Mouse (Mus musculus) layer of hippocampus, adult 2 months (tissue): ENCODE results near the gene Clstn1. TPM values are rescaled to one million over a fixed set of nuclear protein-coding genes. Genes with fewer than 3 reads are reported as not detected.

ENCODE experiments used
- DNase-seq, 2 experiments: peaks; one replicate each; pipeline ENCODE4 v3.0.0; 2022; ENCODE audit warnings: low spot score in 2 of 2
- H3K27ac ChIP-seq: fragments of 200-600 bp; 2 replicates; pipeline ENCODE4 v1.8.1; 2022
- H3K4me3 ChIP-seq: fragments of 200-600 bp; 2 replicates; pipeline ENCODE4 v1.8.1; 2022; ENCODE audit warnings: mild to moderate bottlenecking
- CTCF ChIP-seq: fragments of 200-600 bp; conservative IDR thresholded peaks from 2 replicates; pipeline ENCODE4 v1.8.1; 2022; ENCODE audit warnings: antibody characterized with exemption, mild to moderate bottlenecking, moderate library complexity
- total RNA-seq, 2 experiments: library from RNA; stranded (reverse); gene quantifications; 2 replicates each; pipeline ENCODE4 v1.2.3; 2021

Clstn1 gene
- total RNA-seq, 2 experiments from 2014 or later = 748 to 817 TPM

- H3K4me3 ChIP-seq = no peak overlapping the region
- no peak for DNase-seq
- peak overlapping the region; percentile 49; the same call in 1 of the 2 replicates for H3K27ac ChIP-seq
- no peak for TF ChIP-seq CTCF
Observed at GRCm38 (mm10) chr4:149571209-149571608, 15.1 kb upstream of the Clstn1 start.

- Histone ChIP-seq H3K27ac (peak overlapping the region; percentile 49; the same call in 1 of the 2 replicates), H3K4me3 (no peak overlapping the region)
- no peak for DNase-seq
- TF ChIP-seq CTCF = no peak
Observed at GRCm38 (mm10) chr4:149571651-149572149, 14.6 kb upstream of the Clstn1 start.

GRCm38 (mm10) chr4:149572446-149572845 lies 13.8 kb upstream of the Clstn1 start:
- Histone ChIP-seq H3K4me3 (no peak overlapping the region), H3K27ac (no peak overlapping the region)
- no peak for TF ChIP-seq CTCF
- no peak for DNase-seq

- Histone ChIP-seq H3K27ac (peak overlapping the region; percentile 36; the same call in 1 of the 2 replicates), H3K4me3 (no peak overlapping the region)
- no peak for DNase-seq
- no peak for TF ChIP-seq CTCF
Observed at GRCm38 (mm10) chr4:149572851-149573250, 13.4 kb upstream of the Clstn1 start.

- no peak for DNase-seq
- no peak overlapping the region for H3K4me3 ChIP-seq
- H3K27ac ChIP-seq = no peak overlapping the region
- TF ChIP-seq CTCF = no peak
Observed at GRCm38 (mm10) chr4:149574391-149574821, 11.9 kb upstream of the Clstn1 start.

- no peak overlapping the region for H3K4me3 ChIP-seq
- no peak for TF ChIP-seq CTCF
- no peak for DNase-seq
- no peak overlapping the region for H3K27ac ChIP-seq
Observed at GRCm38 (mm10) chr4:149576061-149576460, 10.2 kb upstream of the Clstn1 start.

GRCm38 (mm10) chr4:149576993-149577548 lies 9.2 kb upstream of the Clstn1 start:
- no peak for TF ChIP-seq CTCF
- no peak overlapping the region for H3K27ac ChIP-seq

GRCm38 (mm10) chr4:149578085-149578681 lies 8.1 kb upstream of the Clstn1 start:
- Histone ChIP-seq H3K4me3 (no peak overlapping the region), H3K27ac (no peak overlapping the region)
- no peak for TF ChIP-seq CTCF
- no peak for DNase-seq

More at GRCm38 (mm10) chr4:149576993-149577548, 9.2 kb upstream of the Clstn1 start:
- H3K4me3 ChIP-seq = no peak overlapping the region
- no peak for DNase-seq

- Histone ChIP-seq H3K4me3 (no peak overlapping the region), H3K27ac (no peak overlapping the region)
- DNase-seq = no peak
- no peak for TF ChIP-seq CTCF
Observed at GRCm38 (mm10) chr4:149578831-149579230, 7.4 kb upstream of the Clstn1 start.

GRCm38 (mm10) chr4:149585236-149585635 lies 1.0 kb upstream of the Clstn1 start:
- H3K27ac ChIP-seq = no peak overlapping the region
- no peak for TF ChIP-seq CTCF
- H3K4me3 ChIP-seq = no peak overlapping the region
- no peak for DNase-seq

- no peak for TF ChIP-seq CTCF
- Histone ChIP-seq H3K27ac (peak overlapping the region; percentile 95), H3K4me3 (peak overlapping the region; percentile 90)
- DNase-seq = peak in 1 of 2 experiments; percentile 47
Observed at GRCm38 (mm10) chr4:149586783-149587595, 721 bp downstream of the Clstn1 start.

GRCm38 (mm10) chr4:149587596-149588168 lies 1.4 kb downstream of the Clstn1 start:
- DNase-seq = no peak

GRCm38 (mm10) chr4:149590200-149590599 lies 3.9 kb downstream of the Clstn1 start:
- H3K4me3 ChIP-seq = no peak overlapping the region
- no peak for DNase-seq
- H3K27ac ChIP-seq = no peak overlapping the region
- TF ChIP-seq CTCF = peak; percentile 69

More at GRCm38 (mm10) chr4:149587596-149588168, 1.4 kb downstream of the Clstn1 start:
- Histone ChIP-seq H3K27ac (peak overlapping the region; percentile 95), H3K4me3 (peak overlapping the region; percentile 90)
- TF ChIP-seq CTCF = no peak
